Mouse (Mus musculus) left cerebral cortex, postnatal 25 days (tissue): ENCODE measurements around the gene Cebpb. TPM values are rescaled to one million over a fixed set of nuclear protein-coding genes. Genes with fewer than 3 reads are reported as not detected.

Experiments
- DNase-seq, 2 experiments: peaks; one replicate each; pipeline ENCODE4 v3.0.0; 2022; ENCODE audit warnings: low spot score in 2 of 2, mixed read lengths in 1 of 2
- intact Hi-C: fragments of 180-260 bp; cut with DNase I; formaldehyde crosslinking; loops from one replicate; pipeline ENCODE4 v1.15.1; 2025
- total RNA-seq, 2 experiments: library from RNA; stranded (reverse); gene quantifications; 2 replicates each; pipeline ENCODE4 v1.2.3; 2021

Cebpb gene
- total RNA-seq, 2 experiments from 2014 or later: 12.1 to 12.7 TPM

DNA sequence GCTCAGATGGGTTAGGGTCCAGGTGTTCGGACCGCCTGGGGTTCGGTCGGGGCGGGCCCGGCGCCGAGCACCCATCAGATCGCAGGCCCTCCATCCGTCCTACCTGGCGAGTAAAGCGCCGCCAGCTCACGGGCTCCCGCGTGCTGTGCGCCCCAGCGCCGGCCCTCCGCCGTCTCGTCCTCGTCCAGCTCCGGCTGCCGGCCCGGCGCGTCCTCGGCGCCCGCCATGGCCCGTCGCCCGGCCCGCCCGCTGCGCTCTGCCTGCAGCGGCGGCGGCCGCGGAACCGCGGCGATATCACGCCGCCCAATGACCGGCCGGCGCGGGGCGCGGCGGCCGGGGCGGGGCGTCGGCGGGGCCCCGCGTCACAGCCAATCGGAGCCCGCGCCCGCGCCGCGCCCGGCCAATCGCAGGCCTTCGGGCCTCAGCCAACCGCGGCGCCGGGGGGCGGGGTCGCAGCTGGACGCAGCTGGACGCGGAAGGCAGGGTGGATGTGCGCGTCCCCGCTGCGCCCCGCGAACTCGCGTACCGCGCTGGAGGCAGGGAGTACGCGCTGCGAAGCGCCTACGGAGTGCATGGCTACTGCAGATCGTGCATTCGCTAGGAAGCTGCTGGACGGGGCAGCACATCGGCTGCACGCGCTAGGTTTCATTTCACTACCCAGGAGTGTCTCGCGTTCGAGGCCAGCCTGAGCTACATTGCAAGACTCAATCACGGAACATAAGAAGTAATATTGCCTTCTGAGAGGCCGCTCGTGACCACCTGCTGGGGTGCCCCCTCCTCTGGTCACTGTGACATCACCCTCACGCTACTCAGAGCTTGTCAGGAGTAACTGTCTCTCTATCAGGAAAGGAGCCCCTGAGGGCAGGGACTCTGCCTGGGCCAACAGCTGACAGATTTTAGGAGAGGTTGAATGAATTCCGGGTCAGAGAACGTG, 27.2 kb upstream of the Cebpb start, which contains the start of gene Gm20431:
Gene Gm20431, minus strand, starts transcription at position 227 of the 934 bp plus-strand sequence.
- intact Hi-C loops: no loop called here
- peak; percentile 96 to 98 for DNase-seq

DNA sequence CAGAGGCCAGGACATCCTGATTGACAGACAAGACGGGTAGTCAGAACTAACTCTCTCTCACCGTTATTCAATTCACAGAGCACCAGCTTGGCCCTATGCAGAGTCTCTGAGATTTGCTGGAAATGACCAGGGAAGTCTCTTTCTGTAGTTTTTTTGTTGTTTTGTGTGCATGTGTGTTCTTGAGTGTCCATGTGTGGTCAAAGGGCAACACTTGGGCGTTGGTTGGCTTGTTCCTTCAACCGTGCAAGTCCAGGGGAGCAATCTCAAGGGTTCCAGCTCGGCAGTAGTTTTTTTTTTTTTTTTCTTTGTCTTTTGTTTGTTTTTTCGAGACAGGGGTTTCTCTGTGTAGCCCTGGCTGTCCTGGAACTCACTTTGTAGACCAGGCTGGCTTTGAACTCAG, 26.0 kb upstream of the Cebpb start:
- intact Hi-C loops: no loop called here
- DNase-seq: no peak

DNA sequence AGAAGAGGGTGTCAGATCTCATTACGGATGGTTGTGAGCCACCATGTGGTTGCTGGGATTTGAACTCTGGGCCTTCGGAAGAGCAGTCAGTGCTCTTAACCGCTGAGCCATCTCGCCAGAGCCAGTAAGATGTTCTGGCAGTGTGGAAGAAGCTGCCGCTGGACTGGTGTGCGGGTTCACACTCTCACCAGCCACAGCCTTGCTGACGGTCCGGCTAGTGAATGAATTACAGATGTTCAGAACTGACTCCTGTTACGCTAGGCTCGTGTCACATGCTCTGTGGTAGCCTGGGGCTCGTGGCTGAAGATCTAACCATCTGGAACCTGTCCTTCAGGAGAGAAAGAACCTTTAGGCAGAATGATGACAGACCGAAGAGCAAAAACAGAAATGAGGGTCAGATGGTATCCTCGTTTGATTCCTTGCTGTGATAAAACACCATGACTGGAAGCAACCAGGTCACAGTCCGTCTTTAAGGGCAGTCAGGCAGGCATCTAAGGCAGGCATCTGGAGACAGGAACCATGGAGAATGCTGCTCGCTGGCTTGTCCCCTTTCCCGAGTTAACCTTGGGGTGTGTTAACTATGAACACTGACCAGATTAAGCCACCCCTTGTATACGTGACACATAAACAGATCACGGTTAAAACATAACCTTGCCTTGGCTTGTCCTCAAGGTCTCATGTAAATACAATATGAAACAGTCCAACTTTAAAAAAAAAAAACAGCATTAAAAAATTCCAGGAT, 22.6 kb upstream of the Cebpb start:
- no peak for DNase-seq
- intact Hi-C loops: no loop called here

DNA sequence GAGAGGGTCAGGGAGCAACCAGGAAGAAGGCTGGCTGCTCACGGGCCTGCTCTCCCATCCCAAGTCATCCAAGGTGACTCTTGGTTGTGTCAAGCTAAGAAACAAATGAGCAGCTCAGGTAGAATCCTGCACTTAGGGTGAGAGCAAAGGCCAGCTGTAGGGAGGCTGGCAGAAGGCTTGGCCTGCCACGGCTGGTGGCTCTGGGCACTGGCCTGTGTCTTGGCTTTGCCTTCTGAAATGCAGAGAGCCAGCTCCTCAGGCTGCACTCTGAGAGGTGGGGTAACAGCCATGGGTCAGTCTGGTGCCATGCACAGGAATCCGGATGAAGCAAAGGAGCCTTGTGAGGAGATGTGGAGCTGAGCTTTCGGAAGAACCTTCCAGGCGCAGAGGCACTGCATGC, 20.3 kb upstream of the Cebpb start:
- intact Hi-C loops: no loop called here
- DNase-seq: no peak

DNA sequence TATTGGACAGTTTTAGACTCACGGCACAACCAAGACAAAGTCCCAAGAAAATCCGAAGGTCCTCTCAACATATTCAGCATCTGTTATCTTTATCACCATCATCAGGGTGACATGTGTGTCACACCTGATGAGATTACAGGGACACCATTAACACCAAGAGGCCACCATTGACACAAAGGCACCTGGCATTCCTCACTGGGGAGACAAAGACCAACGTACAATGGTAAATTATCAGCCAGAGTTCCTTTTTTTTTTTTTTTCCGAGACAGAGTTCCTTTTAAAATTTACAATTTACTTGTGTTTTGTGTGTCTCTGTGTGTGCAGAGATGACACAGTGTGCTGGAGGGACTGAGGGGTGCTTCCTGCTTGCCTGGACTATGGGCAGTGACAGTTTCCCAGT, 19.3 kb upstream of the Cebpb start:
- DNase-seq: no peak
- intact Hi-C loops: no loop called here

DNA sequence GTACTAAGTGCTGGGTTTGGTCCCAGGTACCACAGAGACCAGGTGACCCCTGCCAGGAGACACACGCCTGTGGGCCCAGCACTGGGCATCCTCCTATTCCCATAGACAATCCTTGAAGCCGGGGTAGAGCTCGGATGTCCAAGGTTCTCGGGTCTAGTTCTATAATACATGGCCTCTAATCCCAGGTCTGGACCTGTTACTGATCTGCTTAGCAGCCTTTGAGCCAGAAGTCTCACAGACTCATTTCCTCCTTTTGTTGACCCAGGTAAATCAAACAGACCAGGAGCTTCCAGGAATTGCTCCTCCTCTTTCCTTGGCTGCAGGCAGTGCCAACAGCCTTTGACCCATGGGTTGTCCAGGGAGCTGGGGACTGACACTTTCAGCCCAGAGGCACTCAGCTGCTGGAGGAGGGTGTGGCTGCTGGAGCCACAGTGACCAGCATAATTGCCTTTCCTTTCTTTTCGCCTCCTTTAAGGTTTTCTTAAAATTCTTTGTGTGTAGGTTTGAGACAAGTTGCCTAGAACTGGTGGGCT, 17.5 kb upstream of the Cebpb start:
- intact Hi-C loops: no loop called here
- no peak for DNase-seq

DNA sequence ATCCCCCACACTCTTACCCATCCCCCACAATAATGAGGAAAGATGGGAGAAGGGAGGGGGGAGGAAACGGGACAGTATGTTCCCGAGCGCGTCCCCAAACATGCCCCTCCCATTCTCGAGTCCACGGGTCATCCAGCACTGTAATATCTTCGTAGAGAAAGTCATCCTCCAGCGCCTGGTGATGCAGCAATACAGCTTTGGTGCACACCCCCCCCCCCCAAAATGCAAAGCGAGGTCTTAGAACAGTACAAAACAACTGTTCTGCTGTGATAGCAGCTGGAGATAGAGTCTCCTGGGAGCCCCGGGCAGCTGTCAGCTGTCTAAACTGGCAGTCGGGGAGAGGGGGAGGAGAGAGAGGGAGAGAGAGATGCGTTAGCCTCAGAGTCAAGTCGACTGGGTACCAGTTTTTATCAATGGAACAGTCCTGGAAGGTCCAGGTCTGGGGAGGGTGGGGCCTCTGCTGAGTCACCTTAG, 16.5 kb upstream of the Cebpb start:
- no peak for DNase-seq
- intact Hi-C loops: no loop called here

DNA sequence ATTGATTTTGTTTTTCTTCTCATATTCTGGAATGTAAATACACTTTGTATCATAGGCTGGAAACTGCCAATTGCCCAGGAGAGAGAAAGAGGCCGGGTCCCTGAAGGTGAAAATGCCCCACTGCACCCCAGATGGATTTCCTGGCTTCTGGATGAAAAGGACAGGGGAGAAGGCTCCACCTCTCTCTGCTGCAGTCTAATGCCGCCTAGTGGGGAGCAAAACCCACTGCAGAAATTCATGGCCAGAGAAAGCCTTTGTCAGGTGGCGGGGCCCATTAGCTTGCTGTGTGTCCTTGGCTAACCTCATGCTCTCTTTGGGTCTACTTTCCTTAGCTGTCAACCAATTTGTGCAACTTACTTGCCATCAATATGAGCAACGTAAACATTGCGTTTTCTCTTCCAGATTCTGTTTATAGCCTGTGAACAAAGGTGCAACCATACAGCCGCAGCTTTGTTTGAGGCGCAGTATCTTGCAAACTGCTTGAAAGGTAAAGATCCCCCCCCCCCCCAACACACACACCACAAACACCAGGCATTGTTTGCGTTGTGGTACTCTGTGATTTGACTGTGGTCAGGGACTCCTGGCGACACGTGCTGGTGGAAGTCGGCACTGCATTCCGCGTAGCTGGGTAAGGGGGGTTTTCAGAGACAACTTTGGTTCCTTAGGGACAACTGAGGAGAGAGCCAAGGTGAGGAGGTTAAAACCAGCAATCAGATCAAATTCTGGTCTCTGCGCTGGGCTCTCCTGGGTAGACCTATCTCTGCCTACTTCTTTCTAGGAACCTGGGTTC, 13.4 kb upstream of the Cebpb start:
- intact Hi-C loops: loop anchor here (2.0 kb wide), 1 partner anchor 35 kb away; no protein-coding TSS in a partner anchor

DNA sequence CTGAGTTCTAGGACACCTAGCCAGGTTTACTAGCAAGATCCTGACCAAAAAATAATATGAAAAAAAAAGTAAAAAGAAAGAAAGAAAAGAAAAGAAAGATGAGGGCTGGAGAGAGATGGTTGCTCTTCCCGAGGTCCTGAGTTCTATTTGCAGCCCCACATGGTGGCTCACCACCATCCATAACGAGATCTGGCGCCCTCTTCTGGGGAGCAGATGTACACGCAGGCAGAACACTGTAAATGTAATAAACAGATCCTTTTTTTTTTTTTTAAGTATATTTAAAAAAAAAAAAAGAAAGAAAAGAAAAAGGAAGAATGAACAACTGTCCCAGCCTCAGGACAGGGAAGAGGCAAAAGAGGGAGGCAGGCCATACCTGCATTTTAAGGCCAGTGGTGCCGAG, 10.1 kb upstream of the Cebpb start:
- intact Hi-C loops: loop anchor here (2.0 kb wide), 1 partner anchor 148 kb away; no protein-coding TSS in a partner anchor
- DNase-seq: no peak

More for the DNA sequence above, 13.4 kb upstream of the Cebpb start:
- peak in 1 of 2 experiments; percentile 28 for DNase-seq

DNA sequence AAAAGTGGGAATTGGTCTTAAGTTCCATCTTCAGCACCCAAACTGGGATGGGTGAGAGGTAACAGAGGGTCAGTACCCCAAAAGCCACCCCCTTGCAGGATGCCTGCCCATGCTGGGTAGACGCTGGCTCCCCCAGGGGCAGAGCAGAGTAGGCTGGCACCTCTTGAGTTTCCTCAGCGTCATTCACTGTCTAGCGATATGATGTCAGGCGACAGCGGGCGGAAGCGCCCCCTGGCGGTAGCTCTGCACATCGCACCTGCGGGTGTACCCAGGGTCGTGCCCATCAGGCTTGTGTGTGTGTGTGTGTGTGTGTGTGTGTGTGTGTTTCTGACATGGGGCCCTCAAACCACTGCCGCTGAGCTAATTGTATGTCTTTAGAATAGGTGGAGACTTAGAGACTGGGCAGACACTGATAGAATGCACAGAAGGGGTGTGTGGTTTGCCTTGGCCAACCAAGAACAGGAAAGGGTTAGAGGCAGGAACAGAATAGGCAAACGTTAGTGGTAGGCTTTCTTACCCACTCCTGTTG, 8.7 kb upstream of the Cebpb start:
- DNase-seq: peak; percentile 66 to 73
- intact Hi-C loops: loop anchor here (2.0 kb wide), 1 partner anchor 149 kb away; no protein-coding TSS in a partner anchor

DNA sequence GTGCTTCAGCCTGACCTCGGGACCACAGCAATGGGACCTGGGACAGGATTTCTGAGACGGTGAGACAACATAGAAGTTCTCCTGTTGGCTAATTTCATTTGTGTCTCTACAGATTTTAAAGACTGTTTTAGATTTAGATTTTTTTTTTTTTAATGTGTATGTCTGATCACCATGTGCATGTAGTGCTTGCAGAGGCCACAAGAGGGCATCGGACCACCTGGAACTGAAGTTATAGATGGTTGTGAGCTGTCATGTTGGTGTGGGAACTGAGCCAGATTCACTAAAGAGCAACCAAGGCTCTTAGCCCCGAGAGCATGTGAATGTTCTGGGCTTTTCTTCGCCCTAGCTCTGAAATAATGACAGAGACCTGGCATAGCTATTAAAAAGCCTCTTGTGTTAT, 8.1 kb upstream of the Cebpb start:
- intact Hi-C loops: no loop called here
- peak in 1 of 2 experiments; percentile 36 for DNase-seq

DNA sequence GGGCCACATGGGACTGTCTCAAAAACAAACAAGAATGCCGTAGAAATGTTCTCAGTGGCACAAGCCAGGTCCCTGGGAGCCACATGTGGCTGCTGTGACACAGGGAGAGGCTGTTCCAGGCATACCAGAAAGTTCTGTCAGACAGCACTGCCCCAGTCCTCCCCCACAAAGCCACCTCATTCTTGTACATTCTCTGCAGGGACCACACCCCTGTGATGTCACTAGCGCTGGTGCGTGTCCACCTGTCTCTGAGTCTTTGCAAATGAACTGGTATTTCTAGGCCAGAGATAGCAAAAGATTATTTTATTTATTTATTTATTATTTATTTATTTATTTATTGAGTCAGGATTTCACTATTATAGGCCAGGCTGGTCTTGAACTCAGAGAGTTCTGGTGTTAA, 5.0 kb upstream of the Cebpb start:
- no peak for DNase-seq
- intact Hi-C loops: no loop called here

DNA sequence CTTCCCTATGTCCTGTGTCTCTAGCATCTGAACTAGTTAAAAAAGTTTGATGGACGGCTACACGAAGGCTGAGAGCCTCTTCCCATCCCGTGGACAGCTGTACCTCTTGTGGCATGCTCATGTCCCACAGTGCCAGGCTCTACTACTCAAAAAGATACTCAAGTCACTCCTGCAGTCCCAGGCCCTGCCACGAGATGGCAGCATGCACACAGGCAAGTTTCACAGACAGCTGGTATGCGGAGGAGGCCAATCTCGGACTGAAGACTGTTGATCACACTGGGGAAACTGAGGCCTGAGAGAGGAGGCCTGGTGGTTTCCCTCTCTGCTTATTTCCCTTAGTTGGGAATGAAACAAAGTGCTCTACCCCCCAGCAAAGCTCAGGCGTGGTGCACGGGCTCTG, 3.6 kb upstream of the Cebpb start:
- DNase-seq: peak; percentile 97 to 98
- intact Hi-C loops: loop anchor here (1.0 to 5.0 kb wide), 3 partner anchors 210 to 412 kb away; no protein-coding TSS in a partner anchor

DNA sequence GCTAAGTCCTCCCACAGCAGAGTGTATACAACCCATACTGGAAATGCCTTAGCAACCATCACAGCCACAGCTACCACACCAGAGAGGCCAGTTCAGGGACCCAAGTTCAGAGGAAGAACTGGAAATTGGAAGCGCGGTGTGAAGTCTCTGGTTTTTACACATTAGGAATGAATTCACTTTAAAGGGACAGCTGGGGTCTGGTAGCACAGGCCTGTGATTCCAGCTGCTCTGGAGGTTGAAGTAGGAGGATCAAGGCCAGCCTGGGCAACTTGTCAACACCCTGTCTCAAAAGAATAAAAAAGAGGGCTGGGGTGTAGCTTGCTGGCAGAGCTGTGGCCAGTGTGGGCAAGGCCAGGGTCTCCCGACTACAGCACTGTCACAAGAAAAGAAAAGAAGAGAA, 2.9 kb upstream of the Cebpb start:
- intact Hi-C loops: loop anchor here (1.0 to 5.0 kb wide), 3 partner anchors 209 to 411 kb away; no protein-coding TSS in a partner anchor
- no peak for DNase-seq

DNA sequence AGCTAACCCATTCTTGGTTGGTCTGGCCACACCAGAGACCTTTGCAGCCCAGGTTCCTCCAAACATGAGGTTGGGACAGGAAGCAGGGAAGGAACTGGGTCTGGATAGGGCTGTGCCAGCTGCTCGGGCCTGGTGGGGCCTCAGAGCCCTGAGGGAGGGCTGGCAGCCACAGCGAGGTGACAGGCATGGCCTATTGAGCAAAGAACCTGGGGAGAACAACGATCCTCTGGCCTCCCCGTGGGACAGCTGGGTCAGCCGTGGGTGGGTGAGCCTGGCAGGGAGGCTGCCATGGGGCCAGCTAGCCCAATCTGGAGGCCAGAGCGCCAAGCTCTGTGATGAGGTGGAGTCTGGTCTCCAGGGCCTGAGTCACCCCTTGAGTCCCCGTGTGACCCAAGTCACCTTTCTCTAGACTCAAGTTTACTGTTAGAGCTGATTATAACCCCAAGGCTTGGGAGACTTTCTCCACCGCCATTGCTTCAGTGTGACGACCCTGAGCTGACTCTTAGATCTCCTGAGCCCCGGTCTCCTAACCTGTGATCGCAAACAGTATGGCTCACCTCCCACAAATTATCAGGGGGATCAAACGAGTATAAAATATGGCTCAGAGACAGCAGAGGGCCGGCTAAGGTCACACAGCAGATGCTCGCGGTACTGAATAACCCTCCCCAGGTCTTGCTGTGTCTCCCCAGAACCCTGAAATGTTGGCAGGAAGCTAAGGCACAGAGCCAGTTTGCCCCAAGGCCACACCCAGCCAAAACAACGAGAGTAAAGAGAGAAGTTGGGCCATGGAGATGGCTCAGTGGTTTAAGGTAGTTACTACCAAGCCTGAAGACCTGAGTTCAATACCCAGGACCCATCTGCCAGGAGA, 2.1 kb upstream of the Cebpb start:
- DNase-seq: no peak
- intact Hi-C loops: loop anchor here (5.0 kb wide), 2 partner anchors 331 to 411 kb away; no protein-coding TSS in a partner anchor

DNA sequence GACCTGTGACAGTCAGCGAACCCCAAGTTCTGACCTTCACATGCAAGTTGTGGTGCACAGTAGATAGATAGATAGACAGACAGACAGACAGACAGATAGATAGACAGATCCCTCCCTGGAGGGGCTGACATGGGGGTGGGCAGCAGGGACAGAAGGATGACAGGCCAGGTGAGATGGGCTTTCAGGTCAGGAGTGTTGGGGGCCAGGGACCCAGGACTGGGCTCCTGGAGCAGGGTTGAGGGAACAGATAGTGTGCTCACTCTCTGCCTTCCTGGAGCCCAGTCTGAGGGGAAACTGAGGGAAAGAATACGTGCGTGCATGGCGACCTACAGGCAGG, 1.5 kb upstream of the Cebpb start:
- DNase-seq: no peak
- intact Hi-C loops: loop anchor here (5.0 kb wide), 2 partner anchors 330 to 410 kb away; no protein-coding TSS in a partner anchor

DNA sequence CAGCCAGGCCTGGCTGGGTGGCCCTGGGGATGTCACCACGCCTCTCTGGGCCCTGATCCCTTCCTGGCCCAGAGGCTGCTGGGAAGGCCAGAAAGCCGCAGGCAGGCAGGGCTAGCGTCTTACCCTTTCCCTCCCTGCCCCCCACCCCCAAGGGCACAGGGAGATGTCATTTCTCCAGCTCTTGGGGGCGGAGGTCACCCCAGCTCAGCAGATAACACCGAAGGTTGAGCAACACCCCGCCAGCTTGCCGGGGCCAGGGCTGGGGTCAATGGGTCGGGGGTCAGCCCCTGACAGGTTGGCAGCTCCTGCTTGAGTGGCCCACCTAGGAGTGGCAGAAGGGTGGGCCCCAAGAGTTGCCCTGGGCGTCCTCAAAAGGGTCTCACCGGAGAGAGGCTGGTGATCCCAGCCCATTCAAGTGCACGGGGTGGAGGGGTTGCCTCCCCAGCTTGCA, 1.0 kb upstream of the Cebpb start:
- intact Hi-C loops: loop anchor here (5.0 kb wide), 2 partner anchors 330 to 410 kb away; no protein-coding TSS in a partner anchor
- no peak for DNase-seq

DNA sequence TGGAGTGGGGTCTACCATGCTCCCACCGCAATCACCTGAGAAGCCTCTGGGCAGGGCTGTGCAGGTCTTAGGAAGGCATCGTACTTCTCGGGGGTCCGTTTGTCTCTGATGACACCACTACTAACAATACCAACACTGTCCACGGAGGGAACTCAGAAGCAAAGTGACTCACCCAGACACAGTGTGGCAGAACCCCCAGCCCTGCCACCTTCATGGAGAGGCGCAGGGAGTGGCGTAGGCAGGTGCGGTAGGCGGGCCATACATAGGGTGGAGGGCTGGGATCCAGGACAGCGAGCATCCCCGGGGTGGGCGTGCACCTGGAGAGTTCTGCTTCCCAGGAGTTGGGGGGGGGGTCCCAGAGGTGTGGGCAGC, 603 bp upstream of the Cebpb start:
- peak in 1 of 2 experiments; percentile 34 for DNase-seq
- intact Hi-C loops: loop anchor here (5.0 kb wide), 2 partner anchors 329 to 409 kb away; no protein-coding TSS in a partner anchor
